Mouse (Mus musculus): ENCODE results near the gene Gm11569. TPM values are rescaled to one million over a fixed set of nuclear protein-coding genes. Genes with fewer than 3 reads are reported as not detected.
"Not testable (repeated sequence)": the region's sequence is repeated elsewhere in the genome, so short reads cannot be mapped to it uniquely, and the experiment has no call there.

Gm11569 gene
- total RNA-seq (2021) = not detected
- long read RNA-seq = 0 reads

DNA sequence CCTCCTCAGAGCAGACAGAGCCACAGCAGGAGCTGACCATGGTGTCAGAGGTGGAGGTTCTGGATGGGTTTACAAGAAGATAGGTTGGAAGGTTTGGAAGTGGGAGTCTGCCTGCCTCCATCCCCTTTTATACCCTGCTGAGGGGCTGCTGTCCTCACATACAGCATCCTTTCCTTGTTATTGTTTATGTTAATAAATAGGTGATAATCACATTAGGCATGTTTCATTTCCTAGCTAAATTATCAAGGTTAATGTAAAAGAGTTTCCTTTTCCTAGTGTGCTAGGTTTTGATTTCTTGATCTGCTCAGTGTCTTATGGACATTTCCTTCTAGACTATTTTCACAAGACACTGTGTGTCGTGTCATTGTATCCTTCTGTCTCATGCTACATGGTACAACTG lies at the start of gene Gm11569:
TSS of gene Gm11569 (minus strand) at position 101 of the 400 bp plus-strand sequence.
- not testable (repeated sequence) for DNase-seq (ENCODE audit: low spot score in 2 of 2)

DNA sequence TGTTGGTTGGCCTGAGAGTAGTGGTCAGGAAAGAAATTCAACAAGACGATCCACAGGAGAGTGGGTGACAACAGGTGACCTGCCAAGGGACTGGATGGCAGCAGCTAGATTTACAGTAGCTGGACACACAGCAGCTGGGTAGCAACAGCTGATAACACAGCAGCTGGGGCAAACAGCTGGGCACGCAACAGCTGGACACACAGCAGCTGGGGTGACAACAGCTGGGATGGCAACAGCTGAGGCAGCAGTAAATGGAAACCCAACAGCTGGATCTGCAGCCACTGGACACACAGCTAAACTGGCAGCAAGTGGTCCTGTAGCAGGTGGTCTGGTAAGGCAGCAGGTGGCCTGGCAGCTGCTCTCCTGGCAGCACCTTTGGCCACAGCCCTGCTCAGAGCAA lies 48.0 kb upstream of the Gm11569 start:
- no peak for DNase-seq (ENCODE audit: low spot score in 2 of 2)

DNA sequence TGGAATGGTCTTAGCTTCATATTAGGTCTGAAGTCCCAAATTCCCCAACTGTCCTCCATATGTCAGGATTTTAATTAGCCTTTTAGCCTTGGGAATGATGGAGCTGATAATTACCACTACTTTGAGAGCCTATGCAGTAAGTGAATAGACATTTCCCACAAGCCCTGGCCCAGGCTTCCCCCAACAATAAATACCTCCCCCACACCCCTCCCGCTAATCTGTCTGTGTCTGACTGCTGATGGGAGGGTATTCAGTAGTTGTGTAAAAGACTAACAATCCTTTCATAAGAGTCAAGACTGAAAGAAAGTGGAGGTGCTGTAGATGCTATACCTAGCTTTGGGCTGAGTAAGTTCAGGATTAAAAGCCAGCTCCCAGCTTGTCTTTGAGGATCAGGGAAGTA lies 43.5 kb upstream of the Gm11569 start:
- DNase-seq (ENCODE audit: low spot score in 2 of 2) = no peak

DNA sequence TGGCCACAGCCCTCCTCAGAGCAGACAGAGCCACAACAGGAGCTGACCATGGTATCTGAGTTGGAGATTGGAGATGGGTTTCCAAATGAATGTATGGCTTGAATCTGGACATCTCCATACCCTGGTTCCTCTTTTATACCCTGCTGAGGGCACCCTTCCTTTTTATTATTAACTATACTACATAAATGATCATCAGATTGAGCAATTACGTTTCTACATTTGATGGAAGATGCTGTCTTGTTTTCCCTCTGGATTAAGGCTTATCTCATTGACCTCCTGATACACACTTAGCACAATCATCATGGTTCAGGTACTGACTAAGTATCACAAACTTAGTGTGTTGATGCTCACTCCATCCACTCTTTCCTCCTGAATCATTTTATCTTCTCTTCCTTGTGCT lies 39.2 kb upstream of the Gm11569 start, which contains the start of gene 2300003K06Rik:
TSS of gene 2300003K06Rik (minus strand) at position 101 of the 400 bp plus-strand sequence.
- DNase-seq (ENCODE audit: low spot score in 2 of 2) = no peak

DNA sequence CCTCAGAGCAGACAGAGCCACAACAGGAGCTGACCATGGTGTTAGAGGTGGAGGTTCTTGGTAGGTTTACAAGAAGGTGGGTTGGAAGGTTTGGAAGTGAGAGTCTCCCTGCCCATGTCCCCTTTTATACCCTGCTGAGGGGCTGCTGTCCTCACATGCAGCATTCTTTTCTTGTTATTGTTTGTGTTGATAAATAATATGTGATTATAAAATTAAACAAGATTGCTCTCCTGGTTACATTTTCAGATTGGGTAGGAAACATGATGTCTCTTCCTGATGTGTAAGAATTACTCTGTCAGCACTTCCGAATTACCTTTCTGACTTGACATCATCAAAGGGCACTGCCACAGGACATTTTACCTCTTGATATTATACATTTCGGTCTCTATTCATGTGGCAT lies 16.8 kb upstream of the Gm11569 start, which contains the start of gene Gm11564:
TSS of gene Gm11564 (minus strand) at position 101 of the 400 bp plus-strand sequence.
- not testable (repeated sequence) for DNase-seq (ENCODE audit: low spot score in 2 of 2)

DNA sequence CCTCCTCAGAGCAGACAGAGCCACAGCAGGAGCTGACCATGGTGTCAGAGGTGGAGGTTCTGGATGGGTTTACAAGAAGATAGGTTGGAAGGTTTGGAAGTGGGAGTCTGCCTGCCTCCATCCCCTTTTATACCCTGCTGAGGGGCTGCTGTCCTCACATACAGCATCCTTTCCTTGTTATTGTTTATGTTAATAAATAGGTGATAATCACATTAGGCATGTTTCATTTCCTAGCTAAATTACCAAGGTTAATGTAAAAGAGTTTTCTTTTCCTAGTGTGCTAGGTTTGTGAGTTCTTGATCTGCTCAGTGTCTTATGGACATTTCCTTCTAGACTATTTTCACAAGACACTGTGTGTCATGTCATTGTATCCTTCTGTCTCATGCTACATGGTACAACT lies 11.1 kb upstream of the Gm11569 start, which contains the start of gene Krtap4-13:
TSS of gene Krtap4-13 (minus strand) at position 101 of the 400 bp plus-strand sequence.
- DNase-seq (ENCODE audit: low spot score in 2 of 2) = not testable (repeated sequence)

DNA sequence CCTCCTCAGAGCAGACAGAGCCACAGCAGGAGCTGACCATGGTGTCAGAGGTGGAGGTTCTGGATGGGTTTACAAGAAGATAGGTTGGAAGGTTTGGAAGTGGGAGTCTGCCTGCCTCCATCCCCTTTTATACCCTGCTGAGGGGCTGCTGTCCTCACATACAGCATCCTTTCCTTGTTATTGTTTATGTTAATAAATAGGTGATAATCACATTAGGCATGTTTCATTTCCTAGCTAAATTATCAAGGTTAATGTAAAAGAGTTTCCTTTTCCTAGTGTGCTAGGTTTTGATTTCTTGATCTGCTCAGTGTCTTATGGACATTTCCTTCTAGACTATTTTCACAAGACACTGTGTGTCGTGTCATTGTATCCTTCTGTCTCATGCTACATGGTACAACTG lies 5.6 kb upstream of the Gm11569 start, which contains the start of gene Gm11554:
TSS of gene Gm11554 (minus strand) at position 101 of the 400 bp plus-strand sequence.
- DNase-seq (ENCODE audit: low spot score in 2 of 2) = not testable (repeated sequence)

DNA sequence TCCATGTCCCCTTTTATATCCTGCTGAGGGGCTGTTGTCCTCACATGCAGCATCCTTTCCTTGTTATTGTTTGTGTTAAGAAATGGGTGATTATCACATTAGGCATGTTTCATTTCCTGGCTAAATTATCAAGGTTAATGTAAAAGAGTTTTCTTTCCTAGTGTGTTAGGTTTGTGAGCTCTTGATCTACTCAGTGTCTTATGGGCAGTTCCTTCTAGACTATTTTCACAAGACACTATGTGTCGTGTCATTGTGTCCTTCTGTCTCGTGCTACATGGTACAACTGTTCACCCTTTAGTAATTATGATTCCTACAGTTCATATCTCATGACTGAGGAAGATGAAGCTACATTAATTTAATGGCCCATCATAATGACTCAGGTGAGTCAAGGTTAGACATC lies 5.4 kb downstream of the Gm11569 start, which contains the start of gene Gm11596:
TSS of gene Gm11596 (minus strand) at position 101 of the 400 bp plus-strand sequence.
- DNase-seq (ENCODE audit: low spot score in 2 of 2) = no peak

DNA sequence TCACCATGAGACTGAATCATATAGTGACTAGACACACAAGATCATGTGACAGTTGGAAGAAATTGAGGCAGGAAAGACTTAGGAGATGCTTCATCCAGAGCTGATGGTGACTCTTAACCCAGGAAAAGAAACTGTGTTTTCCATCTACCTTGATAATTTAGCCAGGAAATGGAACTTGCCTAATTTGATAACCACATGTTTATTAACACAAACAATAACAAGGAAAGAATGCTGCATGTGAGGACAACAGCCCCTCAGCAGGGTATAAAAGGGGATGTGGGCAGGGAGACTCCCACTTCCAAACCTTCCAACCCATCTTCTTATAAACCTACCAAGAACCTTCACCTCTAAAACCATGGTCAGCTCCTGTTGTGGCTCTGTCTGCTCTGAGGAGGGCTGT lies 13.8 kb downstream of the Gm11569 start, which contains the start of gene Krtap4-9:
TSS of gene Krtap4-9 (plus strand) at position 301 of the 400 bp plus-strand sequence.
- DNase-seq (ENCODE audit: low spot score in 2 of 2) = not testable (repeated sequence)

DNA sequence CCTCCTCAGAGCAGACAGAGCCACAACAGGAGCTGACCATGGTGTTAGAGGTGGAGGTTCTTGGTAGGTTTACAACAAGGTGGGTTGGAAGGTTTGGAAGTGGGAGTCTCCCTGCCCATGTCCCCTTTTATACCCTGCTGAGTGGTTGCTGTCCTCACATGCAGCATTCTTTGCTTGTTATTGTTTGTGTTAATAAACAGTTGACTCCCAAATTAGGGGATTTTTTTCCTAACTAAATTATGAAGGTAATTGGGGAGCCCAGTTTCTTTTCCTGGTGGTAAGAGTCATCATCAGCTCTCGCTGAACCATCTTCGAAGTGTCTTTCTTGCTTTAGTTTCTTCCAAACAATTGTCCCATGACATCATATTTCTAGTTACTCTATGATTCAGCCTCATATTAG lies 18.1 kb downstream of the Gm11569 start, which contains the start of gene Krtap4-8:
TSS of gene Krtap4-8 (minus strand) at position 101 of the 400 bp plus-strand sequence.
- DNase-seq (ENCODE audit: low spot score in 2 of 2) = no peak

DNA sequence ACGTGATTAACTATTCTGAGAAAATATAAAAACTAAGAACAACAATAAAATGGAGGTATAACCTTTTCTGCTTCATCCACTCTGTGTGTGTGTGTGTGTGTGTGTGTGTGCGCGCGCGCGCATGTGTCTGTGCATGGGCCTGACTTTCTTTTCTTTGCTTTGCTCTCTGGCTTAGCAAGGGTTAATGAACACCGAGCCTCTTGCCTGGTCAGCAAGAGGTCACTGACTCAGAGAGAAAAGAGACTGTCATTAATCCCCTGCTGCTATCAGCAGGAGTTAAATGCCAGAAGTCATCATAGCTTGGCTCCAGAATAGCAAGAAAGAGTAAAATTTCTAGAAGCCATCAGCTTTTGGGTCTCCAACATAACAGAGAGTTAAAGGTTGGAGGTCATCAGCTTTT lies 20.3 kb downstream of the Gm11569 start:
- no peak for DNase-seq (ENCODE audit: low spot score in 2 of 2)

DNA sequence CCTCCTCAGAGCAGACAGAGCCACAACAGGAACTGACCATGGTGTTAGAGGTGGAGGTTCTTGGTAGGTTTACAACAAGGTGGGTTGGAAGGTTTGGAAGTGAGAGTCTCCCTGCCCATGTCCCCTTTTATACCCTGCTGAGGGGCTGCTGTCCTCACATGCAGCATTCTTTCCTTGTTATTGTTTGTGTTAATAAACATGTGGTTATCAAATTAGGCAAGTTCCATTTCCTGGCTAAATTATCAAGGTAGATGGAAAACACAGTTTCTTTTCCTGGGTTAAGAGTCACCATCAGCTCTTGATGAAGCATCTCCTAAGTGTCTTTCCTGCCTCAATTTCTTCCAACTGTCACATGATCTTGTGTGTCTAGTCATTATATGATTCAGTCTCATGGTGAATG lies 25.9 kb downstream of the Gm11569 start, which contains the start of gene Gm11595:
TSS of gene Gm11595 (minus strand) at position 101 of the 400 bp plus-strand sequence.
- DNase-seq (ENCODE audit: low spot score in 2 of 2) = not testable (repeated sequence)

DNA sequence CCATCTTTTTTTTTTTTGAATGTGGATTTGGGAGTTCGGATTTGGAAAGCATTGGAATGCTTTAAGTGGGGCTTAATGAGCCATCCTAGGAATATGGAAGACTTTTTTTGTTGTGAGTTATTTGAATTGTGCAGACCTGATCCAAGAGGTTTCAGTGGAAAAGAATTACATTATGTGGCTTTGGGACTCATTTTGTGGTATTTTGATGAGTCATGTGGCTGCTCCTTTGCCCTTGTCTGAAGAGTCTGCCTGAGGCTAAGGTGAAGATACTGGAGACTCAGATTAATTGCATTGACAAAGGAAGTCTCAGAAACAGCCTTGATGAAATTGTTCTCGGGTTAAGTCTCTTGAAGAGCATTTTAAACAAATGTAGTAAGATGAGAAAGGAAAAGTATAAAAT lies 30.3 kb downstream of the Gm11569 start:
- DNase-seq (ENCODE audit: low spot score in 2 of 2) = no peak

DNA sequence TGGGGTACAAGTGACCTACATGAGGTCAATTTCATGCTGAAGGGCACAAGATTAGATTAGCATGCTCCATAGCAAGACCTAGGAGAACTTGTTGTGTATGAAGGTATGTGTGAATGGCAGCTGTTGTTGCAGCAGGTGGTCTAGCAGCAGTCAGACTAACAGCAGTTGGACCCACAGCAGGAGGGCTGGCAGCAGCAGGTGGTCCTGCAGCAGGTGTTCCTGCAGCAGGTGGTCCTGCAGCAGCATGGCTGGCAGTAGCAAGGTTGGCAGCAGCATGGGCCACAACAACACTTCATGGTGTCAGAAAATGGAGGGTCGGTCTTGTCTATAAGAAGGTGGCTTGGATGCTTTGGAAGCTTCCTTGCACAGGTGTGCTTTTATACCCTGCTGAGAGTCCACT lies 39.9 kb downstream of the Gm11569 start:
- no peak for DNase-seq (ENCODE audit: low spot score in 2 of 2)

Other genes with a start within 250 kb of the Gm11569 start
- gene Krtap3-3, start 248.1 kb downstream of the Gm11569 start, total RNA-seq (2021) = not detected
- not detected for gene Krtap3-2, start 242.1 kb downstream of the Gm11569 start, total RNA-seq (2021)
- not detected for gene Gm11939, start 239.5 kb downstream of the Gm11569 start, total RNA-seq (2021)
- not detected for gene Krtap3-1, start 232.3 kb downstream of the Gm11569 start, total RNA-seq (2021)
- not detected for gene Krtap1-5, start 217.9 kb downstream of the Gm11569 start, total RNA-seq (2021)
- gene Krtap1-4, start 215.3 kb downstream of the Gm11569 start, total RNA-seq (2021) = not detected
- gene Krtap1-3, start 207.6 kb downstream of the Gm11569 start, total RNA-seq (2021) = not detected
- not detected for gene Krtap9-3, start 200.8 kb downstream of the Gm11569 start, total RNA-seq (2021)
- not detected for gene Gm11938, start 195.6 kb downstream of the Gm11569 start, total RNA-seq (2021)
- not detected for gene Gm11937, start 188.7 kb downstream of the Gm11569 start, total RNA-seq (2021)
- gene Krtap2-4, start 184.1 kb downstream of the Gm11569 start, total RNA-seq (2021) = not detected
- gene Gm11562, start 178.5 kb downstream of the Gm11569 start, total RNA-seq (2021) = not detected
- gene Krtap4-1, start 170.7 kb downstream of the Gm11569 start, total RNA-seq (2021) = not detected
- not detected for gene Krtap4-2, start 163.8 kb downstream of the Gm11569 start, total RNA-seq (2021)
- gene Krtap4-7, start 154.8 kb downstream of the Gm11569 start, total RNA-seq (2021) = not detected
- not detected for gene Gm11555, start 148.7 kb downstream of the Gm11569 start, total RNA-seq (2021)
- gene Gm11563, start 140.0 kb downstream of the Gm11569 start, total RNA-seq (2021) = not detected
- gene Krtap4-6, start 133.0 kb downstream of the Gm11569 start, total RNA-seq (2021) = not detected
- not detected for gene Gm14190, start 108.2 kb downstream of the Gm11569 start, total RNA-seq (2021)
- not detected for gene Gm14180, start 64.6 kb downstream of the Gm11569 start, total RNA-seq (2021)
- not detected for gene Gm11595, start 26.0 kb downstream of the Gm11569 start, total RNA-seq (2021)
- not detected for gene Krtap4-8, start 18.2 kb downstream of the Gm11569 start, total RNA-seq (2021)
- gene Krtap4-9, start 13.7 kb downstream of the Gm11569 start, total RNA-seq (2021) = not detected
- not detected for gene Gm11596, start 5.5 kb downstream of the Gm11569 start, total RNA-seq (2021)
- gene Gm11554, start 5.5 kb upstream of the Gm11569 start, total RNA-seq (2021) = not detected
- gene Krtap4-13, start 11.0 kb upstream of the Gm11569 start, total RNA-seq (2021) = not detected
- not detected for gene Gm11564, start 16.7 kb upstream of the Gm11569 start, total RNA-seq (2021)
- not detected for gene 2300003K06Rik, start 39.1 kb upstream of the Gm11569 start, total RNA-seq (2021)
- gene Krtap4-16, start 52.7 kb upstream of the Gm11569 start, total RNA-seq (2021) = not detected
- gene Gm11568, start 59.0 kb upstream of the Gm11569 start, total RNA-seq (2021) = not detected
- gene Gm11559, start 65.5 kb upstream of the Gm11569 start, total RNA-seq (2021) = not detected
- not detected for gene Krtap9-1, start 74.5 kb upstream of the Gm11569 start, total RNA-seq (2021)
- not detected for gene Gm11567, start 80.3 kb upstream of the Gm11569 start, total RNA-seq (2021)
- gene Krtap31-1, start 109.0 kb upstream of the Gm11569 start, total RNA-seq (2021) = not detected
- gene Gm11565, start 115.8 kb upstream of the Gm11569 start, total RNA-seq (2021) = not detected
- not detected for gene Krtap31-2, start 137.4 kb upstream of the Gm11569 start, total RNA-seq (2021)
- gene Krtap9-5, start 149.5 kb upstream of the Gm11569 start, total RNA-seq (2021) = not detected
- not detected for gene Krtap29-1, start 180.1 kb upstream of the Gm11569 start, total RNA-seq (2021)
- not detected for gene Krtap16-1, start 187.7 kb upstream of the Gm11569 start, total RNA-seq (2021)
- not detected for gene Krtap17-1, start 195.1 kb upstream of the Gm11569 start, total RNA-seq (2021)
- gene Krt33a, start 217.3 kb upstream of the Gm11569 start, total RNA-seq (2021) = not detected
- not detected for gene Krt33b, start 230.9 kb upstream of the Gm11569 start, total RNA-seq (2021)
- gene Krt34, start 242.6 kb upstream of the Gm11569 start, total RNA-seq (2021) = not detected

Data from layer of hippocampus, adult 18-20 months (tissue).